Mouse (Mus musculus): ENCODE data around the gene Fgfr2.

The Fgfr2 gene

GRCm38 (mm10) chr7:132681296-132681695 is 441.9 kb downstream of the Fgfr2 start:
- peak; percentile 25 for DNase-seq

- DNase-seq: no peak
These were observed 443.6 kb downstream of the Fgfr2 start for GRCm38 (mm10) chr7:132679549-132679948.

- DNase-seq: no peak
These were observed 444.0 kb downstream of the Fgfr2 start for GRCm38 (mm10) chr7:132679117-132679516.

GRCm38 (mm10) chr7:132675922-132676321 is 447.2 kb downstream of the Fgfr2 start:
- no peak for DNase-seq

GRCm38 (mm10) chr7:132673931-132674755 is 449.0 kb downstream of the Fgfr2 start:
- DNase-seq: peak; percentile 89

- peak; percentile 72 for DNase-seq
These were observed 450.6 kb downstream of the Fgfr2 start for GRCm38 (mm10) chr7:132672481-132672959.

GRCm38 (mm10) chr7:132670863-132671165 is 452.3 kb downstream of the Fgfr2 start:
- DNase-seq: peak; percentile 78

GRCm38 (mm10) chr7:132669999-132670862 is 452.9 kb downstream of the Fgfr2 start:
- peak; percentile 73 for DNase-seq

GRCm38 (mm10) chr7:132668604-132669003 is 454.5 kb downstream of the Fgfr2 start:
- peak; percentile 79 for DNase-seq

- no peak for DNase-seq
These were observed 456.6 kb downstream of the Fgfr2 start for GRCm38 (mm10) chr7:132666516-132666915.

GRCm38 (mm10) chr7:132665664-132666382 is 457.3 kb downstream of the Fgfr2 start:
- no peak for DNase-seq

- no peak for DNase-seq
These were observed 458.3 kb downstream of the Fgfr2 start for GRCm38 (mm10) chr7:132664815-132665214.

GRCm38 (mm10) chr7:132662831-132663230 is 460.3 kb downstream of the Fgfr2 start:
- DNase-seq: peak; percentile 55

GRCm38 (mm10) chr7:132659633-132660032 is 463.5 kb downstream of the Fgfr2 start:
- DNase-seq: no peak

- peak; percentile 20 for DNase-seq
These were observed 464.5 kb downstream of the Fgfr2 start for GRCm38 (mm10) chr7:132658688-132659087.

GRCm38 (mm10) chr7:132658058-132658450 is 465.1 kb downstream of the Fgfr2 start:
- DNase-seq: peak; percentile 57

- DNase-seq: peak; percentile 11
These were observed 465.6 kb downstream of the Fgfr2 start for GRCm38 (mm10) chr7:132657371-132658057.

GRCm38 (mm10) chr7:132656548-132656947 is 466.6 kb downstream of the Fgfr2 start:
- DNase-seq: peak; percentile 98

- DNase-seq: peak; percentile 93
These were observed 467.1 kb downstream of the Fgfr2 start for GRCm38 (mm10) chr7:132656075-132656474.

- no peak for DNase-seq
These were observed 468.7 kb downstream of the Fgfr2 start for GRCm38 (mm10) chr7:132654412-132654811.

GRCm38 (mm10) chr7:132646514-132646913 is 476.6 kb downstream of the Fgfr2 start:
- no peak for DNase-seq

- DNase-seq: no peak
These were observed 478.4 kb downstream of the Fgfr2 start for GRCm38 (mm10) chr7:132644605-132645279.

Data from lung, postnatal 10 days (tissue).